Mouse (Mus musculus): ENCODE results near the gene Kcnj9.

DNA sequence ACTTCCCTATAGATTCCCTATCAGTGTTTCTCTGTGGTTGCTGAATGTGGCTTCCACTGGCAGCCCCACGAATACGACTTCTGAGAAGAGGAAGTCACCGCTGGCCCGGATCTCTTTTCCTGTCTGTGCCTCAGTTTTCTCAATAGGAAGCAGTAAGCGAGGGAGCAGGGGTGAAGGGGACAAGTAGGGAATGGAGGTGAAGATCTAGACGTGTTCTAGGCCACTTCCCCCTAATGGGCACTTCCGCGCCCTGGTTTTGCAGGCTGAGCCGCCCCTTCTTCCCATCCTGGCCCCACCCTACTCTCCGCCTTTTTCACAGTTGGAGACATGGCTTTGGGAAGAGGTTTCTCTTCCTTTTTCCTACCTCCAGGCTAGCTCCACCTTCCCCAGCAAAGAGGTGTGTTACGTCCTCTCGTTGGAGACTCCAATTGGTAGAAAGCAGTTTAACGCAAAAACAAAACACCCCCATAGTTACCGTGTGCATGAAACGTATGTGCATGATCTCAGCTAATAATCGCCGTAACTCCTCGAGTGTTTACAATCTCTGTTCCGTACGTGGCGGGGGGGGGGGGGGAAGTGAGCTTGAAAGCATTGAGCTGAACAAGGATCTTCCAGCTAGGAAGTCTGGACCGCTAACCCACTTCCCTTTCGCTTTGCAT lies 17.7 kb downstream of the Kcnj9 start:
- no peak for TF ChIP-seq CTCF (IDR thresholded peaks at IDR 0.05; ENCODE audit: borderline replicate concordance, control insufficient read depth, extremely low read depth, insufficient read depth, low read length, poor library complexity)
- no peak for TF ChIP-seq POLR2A (IDR thresholded peaks at IDR 0.05; ENCODE audit: control insufficient read depth, extremely low read depth, insufficient read depth, low read length, poor library complexity)
